Mouse (Mus musculus) thymus, postnatal 14 days (tissue): ENCODE results near the gene Afmid.

Experiments
- DNase-seq: peaks from one replicate; pipeline ENCODE4 v3.0.0; 2021

Gene Afmid

DNA sequence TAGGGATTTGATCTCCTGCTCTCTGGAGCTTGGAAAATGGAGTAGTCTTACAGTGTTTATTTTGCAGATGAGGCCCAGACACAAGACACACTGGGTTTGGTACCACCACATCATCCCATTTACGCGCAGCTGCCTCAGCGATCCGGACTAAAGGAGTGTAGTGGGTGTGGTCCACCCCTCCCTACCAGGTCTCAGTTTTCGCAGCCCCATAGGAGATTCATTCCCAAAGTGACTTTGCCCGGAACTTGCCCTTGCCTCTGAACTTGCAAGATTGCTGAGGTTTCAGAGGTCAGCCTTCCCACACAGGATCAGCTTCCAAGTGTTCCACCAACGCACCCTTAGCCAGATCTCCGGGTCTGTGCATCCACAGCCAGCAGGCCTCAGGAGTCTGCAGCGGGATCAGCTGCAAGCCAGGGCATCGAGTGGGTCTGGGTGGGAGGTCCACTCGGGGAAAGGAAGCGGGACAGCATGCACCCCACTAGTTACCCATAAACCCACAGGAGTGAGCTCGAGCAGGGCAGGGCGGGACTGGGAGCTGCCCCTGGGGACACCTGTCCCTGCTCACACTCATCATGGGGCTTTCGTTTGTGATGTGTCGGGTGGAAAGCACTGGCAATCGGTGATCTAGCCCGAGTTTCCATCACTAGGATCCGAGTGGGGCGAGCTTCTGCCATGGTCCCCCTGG lies 62.6 kb downstream of the Afmid start:
- DNase-seq: no peak

DNA sequence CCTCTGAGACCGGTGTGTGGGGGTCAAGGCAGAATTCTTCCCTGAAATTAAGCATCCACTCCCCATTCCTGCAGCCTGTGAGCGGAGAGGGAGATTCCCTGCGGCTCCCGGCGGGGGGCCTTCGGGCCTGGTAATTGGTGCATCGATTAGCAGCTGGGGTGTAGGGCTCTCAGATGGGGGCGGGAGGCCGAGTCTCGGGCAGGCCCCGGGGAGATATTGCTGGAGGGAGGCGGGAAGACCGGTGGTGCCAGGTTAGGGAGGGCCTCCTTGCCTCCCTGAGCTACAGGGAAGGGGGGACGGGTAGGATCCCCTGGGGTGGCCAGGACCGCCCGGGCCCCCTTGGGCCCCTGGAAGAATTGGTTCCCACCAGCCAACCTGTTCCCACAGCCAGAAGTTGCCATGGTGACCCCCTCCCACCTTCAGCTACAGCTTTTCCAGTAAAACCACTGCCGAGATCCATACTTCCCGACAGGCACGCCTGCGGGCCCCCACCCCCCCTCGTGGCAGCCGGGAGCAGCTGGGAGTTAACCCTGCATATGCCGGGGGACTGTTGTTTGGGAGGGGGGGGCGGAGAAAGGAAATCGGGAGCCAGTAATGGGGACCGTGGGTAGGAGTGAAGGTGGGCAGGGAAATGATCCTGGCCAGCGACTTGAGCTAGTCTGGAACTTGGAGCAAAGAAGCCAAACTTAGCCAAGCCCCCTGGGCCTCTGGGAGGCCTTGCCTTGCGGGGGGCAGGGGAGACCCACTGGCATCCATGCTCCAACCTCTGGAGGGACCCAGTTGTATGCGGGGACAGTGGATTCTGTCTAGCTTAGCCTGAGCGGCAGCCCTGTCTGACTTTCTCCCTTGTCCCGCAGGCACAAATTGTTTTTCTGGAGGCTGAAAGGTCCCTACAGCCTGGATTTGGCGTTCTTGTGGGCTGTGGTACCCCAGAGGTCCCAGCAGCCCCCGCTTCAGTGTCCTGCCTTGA lies 63.4 kb downstream of the Afmid start:
- DNase-seq: no peak
